Mouse (Mus musculus) ovary, postnatal 14 days (tissue): ENCODE data around the gene D430042O09Rik.
A peak's percentile ranks its signal among the peaks of the same experiment; 100 is the strongest.

Experiments used
- DNase-seq: peaks from one replicate; pipeline ENCODE4 v3.0.0; 2022; ENCODE audit warnings: low spot score

Gene D430042O09Rik

DNA sequence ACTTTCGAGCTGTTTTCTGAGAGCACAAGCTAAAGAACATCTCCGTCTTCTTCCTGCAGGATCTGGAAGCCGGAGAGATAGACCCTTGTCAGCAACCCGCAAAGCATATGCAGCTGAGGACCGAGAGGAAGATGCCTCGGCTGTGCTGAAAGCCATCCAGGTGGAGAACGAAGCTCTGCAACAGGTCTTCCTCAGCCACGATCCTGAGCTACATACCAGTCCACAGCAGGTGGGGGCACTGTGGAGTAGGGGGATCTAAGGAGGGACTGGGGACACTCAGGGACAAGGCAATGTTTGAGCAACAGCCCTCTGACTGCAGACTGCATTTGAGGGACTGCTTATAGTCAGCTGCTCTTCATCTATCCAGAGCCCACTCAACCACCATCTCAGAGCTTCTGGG lies 105.0 kb downstream of the D430042O09Rik start:
- no peak for DNase-seq

DNA sequence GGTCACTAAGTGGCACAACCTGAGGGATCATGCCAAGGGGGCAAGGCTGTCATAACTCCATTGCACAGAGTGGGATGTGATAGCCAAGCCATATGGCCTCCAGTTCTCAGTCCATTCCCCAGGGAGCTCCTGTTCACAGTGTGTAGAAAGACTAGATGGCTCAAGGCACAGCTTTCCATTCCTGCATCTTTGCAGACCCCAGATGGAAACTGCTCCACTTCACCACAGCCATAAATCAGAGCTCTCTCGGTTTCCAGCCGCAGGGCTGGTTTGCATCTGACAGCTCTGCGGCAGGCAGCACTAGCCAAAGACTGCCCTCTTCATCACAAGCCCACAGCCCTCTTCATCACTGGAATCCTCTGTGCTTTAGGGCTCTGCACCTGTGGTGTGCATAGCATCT lies 108.0 kb downstream of the D430042O09Rik start:
- DNase-seq: no peak

DNA sequence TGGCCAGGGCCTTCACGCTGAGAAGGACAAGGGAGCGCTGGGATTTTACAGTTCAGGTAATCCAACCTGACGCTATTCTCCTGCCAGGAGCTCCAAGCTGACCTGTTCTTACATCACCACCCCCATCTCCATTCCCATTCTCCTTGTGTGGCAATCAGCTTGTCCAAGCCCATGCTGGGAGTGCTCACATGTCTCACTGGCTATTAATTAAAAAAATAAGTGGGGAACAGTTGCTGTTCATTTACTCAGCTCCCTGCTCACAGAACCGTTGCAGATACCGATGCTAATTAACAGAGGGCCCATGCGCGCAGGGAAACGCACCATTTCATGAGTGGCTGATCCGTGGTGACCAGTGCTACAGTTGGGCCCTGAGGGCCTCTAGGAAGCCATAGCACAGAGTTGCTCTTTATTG lies 110.6 kb downstream of the D430042O09Rik start:
- no peak for DNase-seq

DNA sequence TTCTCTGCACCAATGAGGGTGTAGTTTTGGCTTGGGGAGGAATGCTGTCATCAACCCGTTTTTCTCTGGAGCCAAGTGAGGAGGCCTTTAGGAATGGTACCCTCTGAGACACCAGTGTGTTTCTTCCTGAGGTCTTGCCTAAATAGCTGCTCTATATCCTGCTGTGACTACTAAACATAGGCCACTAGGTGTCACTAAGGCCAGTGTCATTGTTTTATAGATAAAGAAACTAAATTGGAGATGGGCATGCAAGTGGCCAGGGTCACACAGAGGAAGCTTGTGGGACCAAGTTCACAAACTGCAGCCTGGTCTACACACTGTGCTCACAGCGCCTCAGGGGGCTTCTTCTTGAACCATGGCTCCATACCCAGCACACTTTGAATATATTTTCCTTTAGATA lies 112.5 kb downstream of the D430042O09Rik start:
- no peak for DNase-seq

DNA sequence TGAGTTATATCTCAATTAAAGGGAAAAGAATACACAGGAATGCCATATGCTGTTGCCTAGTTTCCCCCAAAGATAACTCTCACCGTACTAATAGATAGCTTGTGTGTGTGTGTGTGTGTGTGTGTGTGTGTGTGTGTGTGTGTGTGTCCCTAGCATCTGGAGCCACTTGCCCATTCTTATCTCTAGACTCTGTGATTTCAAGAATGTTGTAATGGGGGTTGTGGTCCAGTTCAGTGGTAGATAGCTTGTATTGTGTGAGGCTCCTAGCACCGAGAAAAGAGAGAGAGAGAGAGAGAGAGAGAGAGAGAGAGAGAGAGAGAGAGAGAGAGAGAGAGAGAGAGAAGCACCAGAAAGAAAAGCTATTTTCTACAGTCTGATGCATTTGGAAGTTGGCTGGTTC lies 118.7 kb downstream of the D430042O09Rik start:
- DNase-seq: no peak

DNA sequence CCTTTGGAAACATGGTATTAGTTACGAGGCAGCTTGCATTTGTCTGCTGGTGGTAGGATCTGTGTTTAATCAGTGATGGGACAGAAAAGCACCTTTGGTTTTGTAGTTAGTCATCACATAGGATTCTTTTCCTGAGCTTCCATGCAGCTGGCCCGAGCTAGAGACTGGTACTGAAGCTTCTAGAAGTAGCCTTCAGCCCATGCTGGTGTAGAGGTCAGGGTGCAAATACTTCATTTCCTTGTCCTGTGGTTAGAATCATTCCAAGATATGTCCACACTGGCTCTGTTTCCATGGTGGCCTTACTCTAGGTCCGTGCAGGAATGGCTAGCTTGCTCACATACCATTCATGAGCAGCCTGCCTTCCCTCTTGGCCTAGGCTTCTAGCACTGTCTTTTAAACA lies 119.2 kb downstream of the D430042O09Rik start:
- no peak for DNase-seq

DNA sequence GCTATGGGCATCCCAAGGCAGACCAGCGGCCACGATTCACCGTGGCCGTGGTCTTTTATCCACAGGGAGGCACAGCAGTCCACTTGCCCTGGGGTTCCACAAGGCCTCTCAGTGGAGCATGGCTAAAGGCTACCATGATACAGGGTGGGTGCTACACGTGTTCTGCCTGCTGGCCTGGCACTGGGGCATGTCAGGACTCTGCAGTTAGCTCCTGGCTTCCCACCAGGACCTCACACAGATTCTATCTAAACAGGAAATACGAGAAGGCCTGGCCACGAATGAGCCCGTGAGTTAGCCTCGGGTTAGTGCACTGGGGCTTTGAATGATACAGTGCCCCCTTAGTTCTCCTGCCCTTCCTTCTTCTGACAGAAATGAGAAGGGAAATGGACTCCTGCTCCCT lies 119.7 kb downstream of the D430042O09Rik start:
- DNase-seq: peak; percentile 9

DNA sequence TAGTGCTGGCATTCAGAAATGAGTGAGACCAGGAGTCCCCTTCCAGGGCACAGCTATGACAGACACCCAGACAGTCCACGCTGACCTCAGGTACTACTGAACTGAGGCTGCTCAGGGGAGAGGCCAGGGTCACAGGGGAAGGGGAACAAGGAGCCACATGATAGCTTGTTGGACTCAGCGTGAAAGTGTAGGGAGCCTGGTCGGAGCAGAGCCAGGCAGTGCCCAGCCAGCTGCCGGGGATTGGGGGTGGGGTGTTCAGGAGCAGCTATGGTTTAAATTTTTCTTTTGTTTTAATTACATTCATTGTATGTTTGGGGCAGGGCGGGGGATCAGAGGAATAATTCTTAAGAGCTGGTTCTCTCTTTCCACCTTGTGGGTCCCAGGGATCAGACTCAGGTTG lies 120.9 kb downstream of the D430042O09Rik start:
- no peak for DNase-seq

DNA sequence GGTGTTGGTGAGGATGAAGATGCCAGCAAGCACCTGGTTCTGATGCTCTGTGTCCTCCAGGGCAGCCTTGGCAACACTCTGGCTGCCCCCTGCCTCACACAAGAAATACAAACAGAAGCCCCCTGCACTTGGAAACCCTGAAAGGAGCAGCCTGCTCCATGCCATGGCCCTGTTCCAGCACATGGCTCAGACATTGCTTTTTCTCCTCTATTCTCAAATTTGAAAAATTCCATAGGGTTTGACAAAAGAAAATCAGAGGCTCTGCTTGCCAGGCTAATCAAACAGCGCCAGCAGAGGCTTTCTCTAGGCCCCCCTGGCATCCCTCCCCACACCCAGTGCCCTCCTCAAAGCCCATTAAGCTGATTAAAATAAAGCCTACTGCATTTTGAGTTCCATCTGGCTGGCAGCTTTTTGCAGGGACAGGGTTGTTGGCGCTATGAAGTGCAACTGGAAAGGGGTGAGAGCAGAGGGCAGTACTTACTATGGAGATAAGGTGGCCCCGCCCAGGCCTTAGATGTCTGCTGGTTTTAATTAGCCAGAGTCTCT lies 121.5 kb downstream of the D430042O09Rik start:
- no peak for DNase-seq

DNA sequence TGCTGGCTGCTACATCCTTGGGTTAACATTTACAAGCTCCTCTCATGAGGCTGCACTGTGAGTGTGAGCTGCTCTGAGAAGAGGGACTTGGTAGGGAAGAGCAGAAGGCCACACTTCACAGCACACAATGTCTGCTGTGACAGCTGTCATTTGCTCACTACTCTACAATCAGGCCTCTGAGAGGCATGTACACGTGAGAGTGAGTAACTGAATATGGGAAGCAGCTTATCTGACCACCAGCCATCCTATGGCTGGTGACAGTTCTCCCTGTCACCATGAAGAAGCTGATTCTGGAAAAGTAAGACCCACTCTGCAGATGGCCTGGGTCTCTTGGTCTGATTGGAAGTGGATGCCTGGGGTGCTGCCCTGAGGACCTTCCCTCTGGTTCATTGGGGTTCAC lies 125.1 kb downstream of the D430042O09Rik start:
- DNase-seq: no peak

DNA sequence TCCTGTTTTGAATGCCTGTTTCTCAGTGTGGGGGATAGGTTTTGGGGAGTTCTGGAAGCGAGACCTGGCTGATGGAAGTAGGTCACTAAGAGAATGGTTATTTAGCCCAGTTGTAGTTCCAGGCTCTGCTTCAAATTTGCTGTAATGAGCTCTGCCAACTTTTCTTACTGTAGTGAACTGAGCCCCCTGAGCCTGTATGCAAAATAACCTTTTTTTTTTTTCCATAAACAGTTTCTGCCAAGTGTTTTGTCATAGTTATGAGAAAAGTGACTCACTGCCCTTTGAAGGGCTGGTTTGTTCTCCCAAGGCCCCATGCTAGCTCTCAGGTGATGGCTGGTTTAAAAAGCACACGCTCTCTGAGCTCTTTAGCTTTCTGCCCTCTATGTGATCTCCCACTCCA lies 125.8 kb downstream of the D430042O09Rik start:
- DNase-seq: no peak

DNA sequence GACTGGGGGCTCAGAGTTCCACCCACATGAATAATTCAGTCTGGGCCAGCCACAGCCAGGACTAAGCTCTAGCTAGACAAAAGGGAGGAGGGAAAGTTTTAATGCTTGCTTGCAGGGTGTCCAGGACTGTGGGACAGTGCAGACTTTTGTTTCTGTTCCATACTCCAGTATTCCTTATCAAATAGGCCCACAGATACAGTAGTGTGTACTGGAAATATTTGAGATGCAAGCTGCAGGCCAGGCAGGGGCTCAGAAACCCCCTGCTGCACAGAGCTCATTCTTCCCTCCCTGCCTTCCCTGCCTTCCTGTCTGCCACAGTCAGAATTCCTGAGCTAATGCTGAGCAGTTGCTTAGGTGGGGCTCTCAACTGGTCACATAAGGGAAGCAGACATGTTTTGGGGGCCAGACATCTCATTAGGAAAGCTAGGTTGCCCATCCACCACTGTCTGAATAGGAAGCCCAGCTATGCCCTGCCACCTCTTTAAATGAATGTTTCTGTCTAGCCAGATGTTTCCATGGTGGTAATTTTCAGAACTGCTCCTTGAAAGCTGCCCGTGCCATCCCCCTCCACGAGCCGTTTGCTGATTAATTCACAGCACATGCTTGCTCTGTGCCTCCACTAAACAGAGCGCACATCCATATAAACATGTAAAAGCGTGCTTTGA lies 130.5 kb downstream of the D430042O09Rik start:
- DNase-seq: no peak

DNA sequence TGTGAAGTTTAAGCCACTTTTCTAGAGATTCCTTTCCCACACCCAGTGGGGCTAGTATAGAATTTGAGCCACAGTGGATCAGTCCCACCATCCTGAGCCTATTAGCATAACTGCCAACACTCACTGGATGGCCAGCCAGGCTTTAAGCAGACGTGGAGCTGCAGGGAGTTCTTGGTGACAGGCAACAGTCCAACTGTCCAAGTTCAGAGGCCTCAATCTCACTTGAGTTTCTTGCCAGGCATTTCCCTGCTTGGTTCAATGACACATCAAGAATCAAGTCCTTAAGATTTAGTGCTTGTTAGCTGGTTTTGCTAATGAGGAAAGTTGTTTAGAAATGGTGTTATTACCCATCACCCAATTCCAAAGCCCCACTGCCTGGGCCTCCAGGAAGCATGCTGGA lies 137.9 kb downstream of the D430042O09Rik start:
- DNase-seq: no peak

DNA sequence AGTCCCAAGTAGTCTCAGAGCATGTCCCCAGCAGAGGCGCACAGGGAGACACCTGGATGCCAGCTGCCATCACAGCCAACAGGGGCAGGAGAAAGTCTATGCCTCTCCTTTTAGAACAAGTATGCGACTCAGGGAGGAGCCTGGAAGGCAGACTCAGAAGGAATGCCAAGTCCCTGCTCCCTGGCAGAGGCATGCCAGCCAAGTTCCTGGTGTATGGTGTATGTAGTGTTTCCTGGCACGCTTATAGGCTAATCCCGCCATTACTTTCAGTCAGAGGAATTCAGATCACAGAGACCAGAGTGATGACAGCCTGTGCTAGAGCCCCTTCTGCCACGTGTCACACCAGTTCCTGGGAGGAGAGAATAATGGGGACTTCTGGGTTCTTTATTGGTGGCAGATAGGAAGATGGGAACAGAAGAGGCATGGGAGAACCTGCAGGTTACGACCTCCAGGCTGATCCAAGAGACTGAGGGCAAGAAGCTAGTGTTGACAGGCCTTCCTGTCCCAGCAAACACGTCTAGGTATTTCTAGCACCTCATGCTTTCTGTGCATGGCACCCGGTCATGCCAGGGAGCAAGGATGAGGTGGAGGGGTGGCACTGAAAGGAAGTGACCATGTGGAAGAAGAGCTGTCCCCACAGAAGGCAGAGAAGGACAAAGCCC lies 139.3 kb downstream of the D430042O09Rik start:
- no peak for DNase-seq

DNA sequence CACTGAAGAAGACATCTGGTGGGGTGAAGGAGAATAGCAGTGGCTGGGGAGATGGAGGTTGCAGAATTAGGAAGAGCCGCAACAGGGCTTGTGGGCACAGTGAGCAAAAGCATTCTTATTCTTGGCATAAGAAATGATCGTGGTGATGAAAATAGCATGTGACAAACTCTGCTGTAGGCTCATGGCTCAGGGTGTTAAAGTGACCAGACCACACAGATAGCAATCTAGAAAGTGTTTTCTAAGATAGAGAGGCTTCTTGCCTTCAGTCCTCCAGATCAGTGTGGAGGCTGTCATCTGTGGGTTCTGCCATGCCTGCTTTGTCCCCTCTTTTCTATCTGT lies 139.8 kb downstream of the D430042O09Rik start:
- no peak for DNase-seq

DNA sequence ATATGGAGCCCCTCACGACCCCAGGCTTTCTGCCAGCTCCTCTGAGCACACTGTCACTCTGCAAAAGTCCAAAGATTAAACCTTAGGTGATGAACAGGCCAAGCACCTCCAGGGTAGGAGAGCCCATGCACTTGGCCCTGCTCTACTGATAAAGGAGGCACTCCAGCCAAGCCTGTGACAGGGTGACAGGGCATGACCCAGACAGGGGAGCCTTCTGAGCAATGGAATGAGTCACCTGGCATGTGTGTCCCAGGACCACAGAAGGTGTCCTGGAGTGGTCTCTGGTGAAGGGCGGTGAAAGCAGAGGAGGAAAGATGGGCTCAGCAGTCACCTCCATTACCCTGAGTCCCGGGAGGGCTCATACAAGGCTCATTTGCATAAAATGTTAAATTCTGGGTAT lies 151.9 kb downstream of the D430042O09Rik start:
- no peak for DNase-seq

DNA sequence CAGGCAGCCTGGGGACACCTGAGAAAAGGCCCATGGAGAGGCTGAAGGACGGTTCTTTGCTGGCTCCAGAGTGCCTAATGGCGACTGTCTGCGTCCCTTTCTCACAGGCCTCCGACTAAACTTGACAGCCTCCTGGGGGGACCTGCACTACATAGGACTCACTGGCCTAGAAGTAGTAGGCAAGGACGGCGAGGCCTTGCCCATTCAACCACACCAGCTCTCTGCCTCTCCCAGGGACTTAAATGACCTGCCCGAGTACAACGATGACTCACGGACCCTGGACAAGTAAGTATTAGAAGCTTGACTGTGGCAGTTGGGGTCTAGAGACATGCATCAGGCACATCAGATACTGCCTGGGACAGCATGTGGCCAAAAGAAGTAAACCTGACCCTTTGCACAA lies 152.7 kb downstream of the D430042O09Rik start:
- no peak for DNase-seq

DNA sequence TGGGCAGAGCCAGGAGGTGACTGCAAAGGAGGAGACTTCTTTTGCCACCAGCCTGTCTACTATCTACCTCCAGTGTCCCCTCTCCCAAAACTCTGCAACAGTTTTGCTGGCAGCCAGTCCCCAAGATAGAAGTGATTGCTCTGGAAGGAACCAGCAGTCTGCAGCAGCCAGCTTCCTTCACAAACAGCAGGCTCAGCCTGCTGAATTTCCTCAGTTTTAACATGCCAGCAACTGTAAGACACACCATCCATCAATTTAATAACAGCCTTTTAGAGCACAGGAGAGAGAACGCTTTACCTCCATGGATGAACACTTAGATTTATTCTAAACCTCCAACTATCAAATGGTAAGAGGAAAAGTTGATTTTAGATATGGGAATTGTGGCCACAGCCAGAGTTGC lies 156.3 kb downstream of the D430042O09Rik start:
- DNase-seq: no peak

DNA sequence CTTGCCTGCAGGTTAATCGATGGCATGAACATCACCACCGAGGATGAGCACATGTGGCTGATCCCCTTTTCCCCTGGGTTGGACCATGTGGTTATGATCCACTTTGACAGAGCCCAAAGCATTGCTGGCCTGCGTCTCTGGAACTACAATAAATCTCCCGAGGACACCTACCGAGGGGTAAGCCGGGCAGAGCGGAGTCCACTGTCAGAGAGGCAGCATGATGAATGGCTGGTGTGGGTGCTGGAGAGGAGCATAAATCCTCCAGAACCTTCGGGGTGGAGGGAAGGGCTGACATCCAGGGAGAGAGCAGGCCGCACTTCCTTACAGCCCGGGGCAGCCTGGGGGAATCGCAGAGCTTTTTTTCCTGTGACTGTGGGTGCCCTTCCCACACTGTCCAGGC lies 157.5 kb downstream of the D430042O09Rik start:
- no peak for DNase-seq

DNA sequence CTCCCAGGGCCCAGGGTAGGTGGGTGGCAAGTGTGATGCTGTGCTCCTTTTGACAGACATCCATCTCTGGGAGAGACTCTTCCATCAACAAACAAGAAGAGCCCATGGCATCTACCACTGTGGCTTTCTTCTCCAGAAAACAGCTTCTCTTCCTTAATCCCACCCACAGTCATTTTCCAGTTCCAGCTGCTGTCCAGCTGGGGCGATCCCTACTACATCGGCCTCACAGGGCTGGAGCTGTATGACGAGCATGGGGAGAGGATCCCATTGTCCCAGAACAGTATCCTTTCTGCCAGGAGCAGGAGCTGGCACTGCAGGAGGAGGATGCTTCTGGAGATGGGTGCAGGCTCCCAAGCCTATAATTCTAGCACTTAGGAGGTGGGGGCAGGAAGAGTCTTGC lies 160.9 kb downstream of the D430042O09Rik start:
- no peak for DNase-seq

DNA sequence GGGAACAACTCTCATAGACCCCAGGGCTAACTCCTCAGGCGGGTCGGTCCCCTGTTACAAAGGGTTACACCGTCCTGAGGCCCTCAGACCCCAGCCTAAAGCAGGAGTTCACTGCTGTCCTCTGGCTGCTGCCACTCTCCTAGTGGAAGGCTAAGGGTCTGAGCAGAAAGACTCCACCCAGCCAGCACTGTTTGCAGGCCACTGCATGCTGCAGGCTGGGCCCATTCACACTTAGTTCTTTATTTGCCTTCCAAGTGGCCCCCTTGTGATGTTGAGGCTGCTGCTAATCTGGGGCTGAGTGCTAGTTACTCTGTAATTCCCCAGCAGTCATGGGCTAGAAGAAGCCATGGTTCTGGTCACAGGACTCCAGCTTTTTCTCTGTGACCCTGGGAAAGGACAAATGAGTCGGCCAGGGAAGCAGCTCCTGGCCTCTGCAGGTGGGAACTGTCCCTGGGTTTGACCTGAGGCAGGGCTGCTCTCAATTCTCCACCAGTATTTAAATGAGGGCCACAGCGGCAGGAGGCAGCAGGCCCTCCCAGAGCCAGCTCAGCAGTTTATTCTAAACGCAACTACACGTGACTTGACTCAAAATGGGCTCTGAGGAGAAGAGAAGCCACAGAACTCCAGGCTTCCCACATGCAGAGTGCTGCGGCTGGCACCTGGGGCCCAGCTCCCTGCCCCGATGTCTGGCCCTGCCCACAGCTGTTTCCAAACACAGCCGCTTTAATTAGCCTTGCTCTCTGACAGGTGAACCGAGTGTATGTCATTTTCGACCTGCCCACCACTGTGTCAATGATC lies 163.9 kb downstream of the D430042O09Rik start:
- DNase-seq: no peak

DNA sequence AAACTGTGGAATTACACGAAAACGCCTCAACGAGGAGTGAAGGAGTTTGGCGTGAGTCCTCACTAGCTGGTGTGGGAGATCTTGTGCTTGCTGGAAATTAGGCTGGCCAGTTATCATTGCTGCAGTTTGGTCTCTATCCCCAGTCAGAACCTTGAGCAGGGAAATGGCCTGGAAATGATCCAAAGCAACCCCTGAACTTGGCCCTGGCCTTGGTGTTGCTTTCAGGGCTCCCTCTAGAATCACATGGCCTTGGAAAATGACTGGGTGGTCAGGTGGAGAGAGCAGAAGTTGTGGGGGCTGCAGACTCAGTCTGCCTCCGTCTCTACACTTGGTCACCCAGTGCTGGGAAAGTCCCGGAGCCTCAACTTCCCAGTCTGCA lies 164.5 kb downstream of the D430042O09Rik start:
- DNase-seq: no peak

DNA sequence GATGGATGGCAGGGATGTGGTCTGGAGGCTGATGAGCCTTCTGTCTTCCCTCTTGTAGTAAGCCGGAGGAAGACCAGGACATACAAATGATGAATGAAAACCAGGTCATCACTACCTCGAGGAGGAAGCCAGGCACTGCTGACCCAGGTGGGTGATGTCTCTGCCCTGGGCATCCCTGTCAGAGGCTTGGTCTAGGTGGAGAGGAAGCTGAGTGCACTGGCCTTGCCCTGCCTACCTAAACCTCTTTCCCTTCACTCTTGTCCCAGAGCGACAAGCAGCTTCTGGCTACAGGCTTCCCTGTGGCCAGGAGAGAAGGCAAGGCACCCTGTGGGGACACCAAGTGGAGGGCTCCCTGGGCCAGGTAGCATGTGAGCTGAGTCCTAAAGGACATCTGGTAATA lies 165.2 kb downstream of the D430042O09Rik start:
- DNase-seq: no peak
